Mouse (Mus musculus): ENCODE results near the gene 1700029P11Rik.

DNA sequence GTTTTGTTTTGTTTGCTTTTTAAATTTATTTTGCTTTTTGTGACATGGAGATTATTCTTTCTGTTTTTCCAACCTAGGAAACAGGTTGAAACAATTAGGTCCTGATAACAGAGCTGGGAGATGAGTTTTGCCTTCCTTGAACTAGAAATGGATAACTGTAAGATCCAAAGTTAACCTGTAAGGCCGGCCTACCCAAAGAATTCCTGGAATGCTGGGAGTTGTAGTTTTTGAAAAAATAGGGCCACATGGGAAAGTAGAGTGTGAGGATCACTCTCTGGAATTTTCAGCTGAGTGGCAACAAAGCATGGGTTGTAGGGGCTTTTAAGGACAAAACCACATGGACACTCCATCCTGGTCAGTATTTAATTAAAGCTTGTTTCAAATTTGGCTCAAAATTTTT, 1.8 kb downstream of the 1700029P11Rik start:
- no peak for TF ChIP-seq EP300 (IDR thresholded peaks at IDR 0.05)
- TF ChIP-seq CTCF (IDR thresholded peaks at IDR 0.05), result no peak

Data from lung, postnatal 0 days (tissue).